Mouse (Mus musculus) midbrain, embryonic 13.5 days (tissue): ENCODE measurements around the gene Lmtk2. TPM values are rescaled to one million over a fixed set of nuclear protein-coding genes. Genes with fewer than 3 reads are reported as not detected.
A peak's percentile ranks its signal among the peaks of the same experiment; 100 is the strongest.

Experiments
- ATAC-seq: fragments of 200-750 bp; cut with Nextera tagmentation; 2 replicates; pipeline ENCODE4 v1.8.0; 2017; ENCODE audit warnings: mild to moderate bottlenecking, moderate TSS enrichment, moderate library complexity
- H3K27ac ChIP-seq: fragments of 300-500 bp; sonication (generic); 2 replicates; pipeline ENCODE4 v1.5.1; 2015; ENCODE audit warnings: inconsistent platforms, mild to moderate bottlenecking, moderate library complexity
- H3K27me3 ChIP-seq: fragments of 300-500 bp; sonication (generic); 2 replicates; pipeline ENCODE4 v1.6.1; 2015; ENCODE audit warnings: mild to moderate bottlenecking, inconsistent platforms
- H3K36me3 ChIP-seq: fragments of 300-500 bp; sonication (generic); 2 replicates; pipeline ENCODE4 v1.6.1; 2015; ENCODE audit warnings: mild to moderate bottlenecking, inconsistent platforms
- H3K4me1 ChIP-seq: fragments of 300-500 bp; sonication (generic); replicated peaks from 2 replicates; pipeline ENCODE4 v1.6.1; 2015; ENCODE audit warnings: inconsistent platforms
- H3K4me2 ChIP-seq: fragments of 300-500 bp; sonication (generic); replicated peaks from 2 replicates; pipeline ENCODE4 v1.6.1; 2015; ENCODE audit warnings: moderate library complexity, mild to moderate bottlenecking, inconsistent platforms
- H3K4me3 ChIP-seq: fragments of 300-500 bp; sonication (generic); replicated peaks from 2 replicates; pipeline ENCODE4 v1.5.1; 2015; ENCODE audit warnings: mild to moderate bottlenecking, inconsistent platforms
- H3K9ac ChIP-seq: fragments of 300-500 bp; sonication (generic); replicated peaks from 2 replicates; pipeline ENCODE4 v1.6.1; 2015; ENCODE audit warnings: mild to moderate bottlenecking, inconsistent platforms
- H3K9me3 ChIP-seq: fragments of 300-500 bp; sonication (generic); 2 replicates; pipeline ENCODE4 v1.6.1; 2016; ENCODE audit warnings: mild to moderate bottlenecking, inconsistent platforms
- WGBS: fragments of 180-500 bp; shearing (Covaris S2); methylation state at CpG from one replicate; pipeline ENCODE4 v1.1.7; 2015; 5-methylcytosine and 5-hydroxymethylcytosine counted together
- polyA plus RNA-seq: library from polyadenylated mRNA; unstranded; fragments of >200 nt; fragmentation: Nextera tagmentation; extraction: Ambion mirVana; gene quantifications from 2 replicates; pipeline ENCODE4 v1.2.1, GENCODE M21; 2015

Gene Lmtk2
- polyA plus RNA-seq, 1 experiment from 2014 or later, result 7.7 TPM

DNA sequence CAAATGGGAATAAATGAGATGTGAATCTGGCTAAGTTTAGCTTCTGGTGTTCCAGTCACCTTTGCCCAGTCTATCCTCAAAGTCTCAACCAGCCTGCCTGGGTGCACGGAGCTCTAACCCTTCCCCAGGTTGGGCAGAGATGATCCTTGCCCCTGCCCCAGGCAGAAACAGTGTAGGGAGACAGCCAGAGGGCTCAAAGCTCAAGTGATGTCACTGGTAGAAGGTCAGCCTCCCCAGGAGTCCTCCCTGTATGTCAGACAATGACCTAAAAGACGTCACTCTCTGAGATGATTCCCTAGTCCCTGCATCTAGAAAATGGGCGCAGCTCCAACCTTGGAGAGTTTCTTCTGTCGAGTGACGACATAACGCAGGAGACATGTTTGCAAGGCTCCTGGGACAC lies 14.5 kb upstream of the Lmtk2 start:
- Histone ChIP-seq H3K9me3 (no peaks in the 10 kb centered on the region), H3K4me1 (no peaks in the 10 kb centered on the region), H3K9ac (no peak overlapping the region), H3K27me3 (no peaks in the 10 kb centered on the region), H3K27ac (no peak overlapping the region), H3K36me3 (no peaks in the 10 kb centered on the region), H3K4me3 (no peak overlapping the region), H3K4me2 (no peak overlapping the region)
- no peak for ATAC-seq
- 79% methylated on average over 6 of the region's 6 CpGs for WGBS

DNA sequence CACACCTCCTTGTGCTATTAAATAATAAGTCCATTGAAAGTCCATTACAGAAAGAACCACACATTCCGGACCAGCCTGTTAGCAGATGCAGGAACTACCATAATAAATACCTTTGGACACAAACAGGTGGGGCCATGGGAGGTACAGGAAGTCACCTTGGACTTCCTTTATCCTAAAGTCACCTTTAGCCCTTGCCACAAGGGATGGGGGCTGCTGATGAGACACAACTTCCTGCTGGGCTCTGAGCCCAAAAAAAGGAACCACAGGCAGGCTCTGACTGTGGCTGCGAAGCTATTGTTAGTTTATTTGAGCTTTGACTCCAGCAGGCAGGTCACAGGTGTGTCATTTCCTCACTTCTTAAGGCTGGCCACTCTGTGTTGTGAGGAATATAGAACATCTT lies 13.7 kb upstream of the Lmtk2 start:
- no peak overlapping the region for H3K9ac ChIP-seq
- no peaks in the 10 kb centered on the region for H3K9me3 ChIP-seq
- H3K4me2 ChIP-seq, result no peak overlapping the region
- ATAC-seq, result no peak
- no peak overlapping the region for H3K27ac ChIP-seq
- no peaks in the 10 kb centered on the region for H3K36me3 ChIP-seq
- no peak overlapping the region for H3K4me3 ChIP-seq
- 72% methylated on average over 2 of the region's 2 CpGs for WGBS
- no peaks in the 10 kb centered on the region for H3K27me3 ChIP-seq
- no peaks in the 10 kb centered on the region for H3K4me1 ChIP-seq

DNA sequence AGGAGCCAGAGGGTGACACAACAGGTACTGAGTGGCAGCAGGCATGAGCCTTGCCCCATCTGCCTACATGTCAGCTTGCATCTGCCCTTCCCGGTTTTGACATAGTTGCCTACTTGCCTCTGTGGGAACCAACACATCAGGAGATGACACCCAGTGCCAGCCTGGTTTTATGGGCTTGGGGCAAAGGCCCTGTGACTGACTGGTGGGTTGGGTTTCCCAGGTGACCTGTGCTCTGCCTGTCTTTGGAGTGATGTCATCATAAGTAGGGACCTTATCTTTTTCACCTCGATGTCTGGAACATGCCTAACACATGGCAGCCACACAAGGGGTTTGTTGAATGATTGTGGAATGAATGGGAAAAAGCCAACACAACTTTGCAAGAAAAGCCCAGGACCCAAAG lies 11.9 kb upstream of the Lmtk2 start:
- H3K27ac ChIP-seq, result no peak overlapping the region
- no peaks in the 10 kb centered on the region for H3K27me3 ChIP-seq
- no peak overlapping the region for H3K9ac ChIP-seq
- no peaks in the 10 kb centered on the region for H3K9me3 ChIP-seq
- H3K4me2 ChIP-seq, result no peak overlapping the region
- WGBS, result 96% methylated on average over 2 of the region's 2 CpGs
- no peaks in the 10 kb centered on the region for H3K36me3 ChIP-seq
- ATAC-seq, result no peak
- no peaks in the 10 kb centered on the region for H3K4me1 ChIP-seq
- H3K4me3 ChIP-seq, result no peak overlapping the region

DNA sequence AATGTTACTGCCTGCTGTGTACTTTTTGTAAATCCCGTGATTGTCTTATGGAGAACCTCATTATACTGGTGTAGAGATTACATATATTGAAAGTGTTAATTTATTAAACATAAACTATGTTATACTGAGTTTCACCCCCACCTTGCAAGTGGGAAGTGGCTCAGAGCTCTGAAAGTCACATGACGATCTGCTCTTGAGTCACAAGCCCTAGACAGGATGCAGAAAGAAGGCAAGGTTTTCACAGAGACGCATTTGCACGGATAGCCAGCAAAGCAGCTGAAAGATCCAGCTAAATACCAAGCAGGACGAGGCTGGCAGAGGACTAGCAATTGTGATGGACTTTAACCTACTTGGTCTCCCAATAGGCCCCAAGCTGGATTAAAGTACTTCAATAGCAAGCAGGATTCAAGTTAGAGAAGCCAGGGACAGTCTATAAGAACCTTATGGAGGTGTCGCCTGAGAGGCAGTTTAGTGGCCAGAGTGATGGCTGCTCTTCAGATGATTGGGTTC lies 4.7 kb upstream of the Lmtk2 start:
- H3K27ac ChIP-seq, result no peak overlapping the region
- 81% methylated on average over 6 of the region's 6 CpGs for WGBS
- H3K9me3 ChIP-seq, result no peaks in the 10 kb centered on the region
- H3K9ac ChIP-seq, result no peak overlapping the region
- H3K4me3 ChIP-seq, result no peak overlapping the region
- peaks cover 4% of the 10 kb centered on the region; the same call in 1 of the 2 replicates for H3K4me1 ChIP-seq
- no peak for ATAC-seq
- H3K36me3 ChIP-seq, result no peaks in the 10 kb centered on the region
- H3K27me3 ChIP-seq, result no peaks in the 10 kb centered on the region
- H3K4me2 ChIP-seq, result no peak overlapping the region

DNA sequence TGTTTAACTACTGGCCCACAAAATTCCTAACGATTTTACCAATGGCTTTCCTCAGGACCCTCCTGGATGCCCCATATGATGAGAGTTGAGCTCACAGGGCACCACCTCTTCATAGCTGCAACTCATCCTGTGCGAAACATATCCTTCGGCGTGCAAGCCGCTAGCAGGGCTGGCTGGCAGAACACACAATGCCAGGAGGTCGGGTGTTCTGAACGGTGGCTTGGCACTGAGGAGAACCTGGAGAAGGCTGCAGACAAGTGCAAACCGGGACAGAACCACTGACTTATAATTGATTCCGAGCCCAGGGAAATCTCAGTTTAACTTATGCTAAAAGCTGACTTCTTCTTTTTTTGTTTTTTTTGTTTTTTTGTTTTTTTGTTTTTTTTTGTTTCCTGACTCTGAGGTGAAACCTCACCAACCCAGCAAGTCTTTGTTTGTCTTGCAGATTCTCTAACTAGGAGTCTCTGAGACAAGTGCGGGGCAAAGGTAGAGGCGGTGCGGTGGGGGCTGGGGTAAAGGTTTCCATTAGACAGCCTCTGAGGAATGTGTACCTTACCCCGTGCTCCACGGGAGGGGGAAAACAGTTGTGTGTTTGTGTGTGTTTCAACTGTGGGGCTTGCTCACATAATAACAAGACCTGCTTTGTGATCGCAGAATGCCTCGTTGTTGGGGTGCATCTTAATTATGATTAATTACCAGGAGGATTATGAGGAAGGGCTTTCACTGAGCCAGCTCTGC lies 2.2 kb upstream of the Lmtk2 start:
- no peaks in the 10 kb centered on the region for H3K36me3 ChIP-seq
- WGBS, result 65% methylated on average over 16 of the region's 16 CpGs
- no peak for ATAC-seq
- H3K9me3 ChIP-seq, result no peaks in the 10 kb centered on the region
- peaks cover 18% of the 10 kb centered on the region for H3K4me1 ChIP-seq
- H3K4me3 ChIP-seq, result no peak overlapping the region
- no peak overlapping the region for H3K27ac ChIP-seq
- H3K9ac ChIP-seq, result no peak overlapping the region
- no peaks in the 10 kb centered on the region for H3K27me3 ChIP-seq
- no peak overlapping the region for H3K4me2 ChIP-seq

DNA sequence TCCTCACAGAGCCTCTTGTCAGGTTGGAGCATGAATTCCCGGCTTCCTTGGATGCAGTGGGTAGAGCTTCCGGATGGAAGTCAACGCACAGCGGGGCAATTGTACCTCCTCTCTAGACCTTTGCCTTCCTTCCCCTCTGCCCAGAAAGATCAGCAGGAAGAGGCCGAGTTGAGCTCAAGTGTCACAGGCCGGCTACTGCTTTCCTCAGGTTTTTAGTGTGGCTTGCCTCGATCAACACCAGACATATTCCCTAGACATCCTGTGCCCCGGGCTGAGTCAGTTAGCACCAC lies 1.7 kb upstream of the Lmtk2 start:
- no peak for ATAC-seq
- Histone ChIP-seq H3K36me3 (no peaks in the 10 kb centered on the region), H3K27ac (no peak overlapping the region), H3K4me3 (no peak overlapping the region), H3K9me3 (no peaks in the 10 kb centered on the region), H3K4me1 (peaks cover 23% of the 10 kb centered on the region), H3K4me2 (no peak overlapping the region), H3K27me3 (no peaks in the 10 kb centered on the region), H3K9ac (no peak overlapping the region)
- 44% methylated on average over 8 of the region's 8 CpGs for WGBS

DNA sequence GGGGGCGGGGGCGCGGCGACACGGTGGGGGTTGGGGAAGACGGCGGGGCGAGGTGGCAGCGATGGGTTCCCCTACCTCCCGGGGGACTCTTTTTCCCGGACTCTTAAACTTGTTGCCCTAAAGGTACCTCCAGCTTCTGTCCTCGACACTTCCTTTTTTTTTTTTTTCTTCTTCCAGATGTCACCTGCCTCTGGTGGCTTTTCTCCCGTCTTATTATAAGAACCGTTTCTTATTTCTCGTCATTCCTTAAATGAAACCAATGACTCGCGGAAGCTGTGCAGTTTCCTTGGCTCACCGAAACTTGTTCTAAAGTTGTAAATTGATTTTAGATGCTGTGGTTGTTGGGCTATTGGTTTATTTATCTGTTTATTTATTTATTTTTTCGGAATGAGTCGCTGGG lies 712 bp downstream of the Lmtk2 start:
- H3K36me3 ChIP-seq, result no peaks in the 10 kb centered on the region
- H3K27ac ChIP-seq, result peak overlapping the region; percentile 95
- H3K4me2 ChIP-seq, result peak overlapping the region; percentile 67
- peak overlapping the region; percentile 99 for H3K4me3 ChIP-seq
- ATAC-seq, result no peak
- H3K27me3 ChIP-seq, result no peaks in the 10 kb centered on the region
- no peaks in the 10 kb centered on the region for H3K9me3 ChIP-seq
- H3K9ac ChIP-seq, result peak overlapping the region; percentile 95
- WGBS, result 4% methylated on average over 15 of the region's 20 CpGs
- H3K4me1 ChIP-seq, result peaks cover 24% of the 10 kb centered on the region

DNA sequence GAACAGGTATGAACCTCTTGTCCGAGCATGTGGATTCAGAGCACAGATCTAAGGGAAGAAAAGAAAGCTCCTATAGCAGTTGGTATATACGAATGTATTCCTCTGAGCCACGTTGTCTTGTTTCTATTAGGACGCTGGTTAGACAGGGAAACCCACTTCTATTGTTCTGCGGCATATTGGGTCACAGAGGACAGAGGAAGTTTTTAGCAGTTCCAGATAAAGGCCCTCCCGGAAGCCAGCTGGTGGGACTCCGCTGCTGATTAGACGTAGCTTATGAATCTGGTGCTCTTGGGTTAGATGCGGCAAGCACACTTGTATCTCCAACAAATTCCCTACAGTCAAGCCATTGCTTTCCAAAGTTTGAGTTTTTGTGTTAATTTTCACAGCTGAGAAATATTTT lies 4.8 kb downstream of the Lmtk2 start:
- H3K4me1 ChIP-seq, result peaks cover 20% of the 10 kb centered on the region
- H3K4me3 ChIP-seq, result no peak overlapping the region
- no peaks in the 10 kb centered on the region for H3K27me3 ChIP-seq
- no peak overlapping the region for H3K9ac ChIP-seq
- no peak for ATAC-seq
- no peak overlapping the region for H3K4me2 ChIP-seq
- no peaks in the 10 kb centered on the region for H3K36me3 ChIP-seq
- no peaks in the 10 kb centered on the region for H3K9me3 ChIP-seq
- no peak overlapping the region for H3K27ac ChIP-seq
- 77% methylated on average over 9 of the region's 9 CpGs for WGBS

DNA sequence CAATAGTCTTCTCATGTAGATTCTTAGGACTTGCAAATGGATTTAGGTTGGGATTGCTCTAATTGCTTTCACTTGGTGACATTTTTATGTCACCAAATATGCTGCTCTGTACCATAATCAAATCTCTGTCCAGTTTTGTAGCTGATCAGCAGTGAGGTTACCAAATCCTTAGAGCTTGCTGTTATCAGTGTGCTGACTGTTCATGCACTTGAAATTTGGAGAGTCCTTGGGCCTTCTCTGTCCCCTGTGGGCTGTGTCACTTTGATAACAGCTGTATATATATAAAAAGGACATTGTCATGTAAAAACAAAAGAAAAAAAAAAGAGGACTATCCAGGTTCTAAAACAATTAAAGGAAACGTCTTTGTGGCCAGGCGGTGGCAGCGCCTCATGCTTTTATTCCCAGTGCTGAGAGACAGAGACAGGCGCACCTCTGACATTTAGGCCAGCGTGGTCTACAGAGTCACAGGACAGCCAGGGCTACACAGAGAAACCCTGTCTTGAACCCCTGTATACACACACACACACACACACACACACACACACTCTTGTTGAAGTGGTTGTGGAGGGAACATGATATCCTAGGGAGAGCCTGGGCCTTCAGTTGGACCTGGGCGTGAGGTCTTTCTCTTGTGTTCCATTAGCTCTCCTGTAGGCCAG lies 5.4 kb downstream of the Lmtk2 start:
- Histone ChIP-seq H3K4me2 (no peak overlapping the region), H3K4me1 (peaks cover 20% of the 10 kb centered on the region), H3K4me3 (no peak overlapping the region), H3K36me3 (no peaks in the 10 kb centered on the region), H3K9me3 (no peaks in the 10 kb centered on the region), H3K27ac (no peak overlapping the region), H3K27me3 (no peaks in the 10 kb centered on the region), H3K9ac (no peak overlapping the region)
- ATAC-seq, result no peak
- 76% methylated on average over 6 of the region's 6 CpGs for WGBS

DNA sequence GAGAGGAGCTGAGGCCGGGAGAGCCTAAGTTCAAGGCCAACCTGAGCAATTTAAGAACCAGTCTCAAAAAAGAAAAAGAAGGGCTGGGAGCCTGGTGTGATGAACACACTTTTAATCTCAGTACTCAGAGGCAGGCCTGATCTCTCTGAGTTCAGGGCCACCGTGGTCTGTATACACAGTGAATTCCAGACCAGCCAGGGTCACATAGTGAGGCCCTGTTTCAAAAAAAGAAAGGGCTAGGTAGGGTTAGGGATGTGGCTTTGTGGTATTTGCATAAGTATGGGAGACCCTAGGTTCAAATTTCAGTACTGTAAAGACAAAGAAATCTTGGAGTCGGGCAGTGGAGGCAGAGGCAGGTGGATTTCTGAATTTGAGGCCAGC lies 5.9 kb downstream of the Lmtk2 start:
- Histone ChIP-seq H3K9me3 (no peaks in the 10 kb centered on the region), H3K27ac (no peak overlapping the region), H3K36me3 (no peaks in the 10 kb centered on the region), H3K9ac (no peak overlapping the region), H3K4me1 (peaks cover 19% of the 10 kb centered on the region), H3K4me3 (no peak overlapping the region), H3K27me3 (no peaks in the 10 kb centered on the region), H3K4me2 (no peak overlapping the region)
- ATAC-seq, result no peak
- 83% methylated on average over 3 of the region's 3 CpGs for WGBS

DNA sequence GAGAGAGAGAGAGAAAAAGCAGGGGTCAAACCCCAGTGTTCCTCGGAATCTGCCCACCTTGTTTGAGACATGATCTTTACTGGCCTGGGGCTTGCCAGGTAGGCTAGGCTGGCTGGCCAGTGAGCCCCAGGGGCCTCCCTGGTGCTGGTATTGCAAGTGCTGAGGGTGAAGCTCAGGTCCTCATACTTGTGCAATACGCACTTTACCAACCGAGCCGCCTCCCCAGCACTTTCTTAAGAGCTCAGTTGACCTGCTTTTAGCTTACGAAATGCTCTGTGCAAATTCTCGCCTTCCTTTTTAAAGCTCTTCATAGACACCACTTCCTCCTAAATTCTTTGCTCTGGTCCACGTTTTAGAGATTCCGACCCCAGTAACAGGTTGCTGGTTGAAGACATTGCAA lies 9.0 kb downstream of the Lmtk2 start:
- H3K4me2 ChIP-seq, result no peak overlapping the region
- H3K9ac ChIP-seq, result no peak overlapping the region
- no peak for ATAC-seq
- H3K36me3 ChIP-seq, result no peaks in the 10 kb centered on the region
- H3K27ac ChIP-seq, result no peak overlapping the region
- peaks cover 14% of the 10 kb centered on the region for H3K4me1 ChIP-seq
- H3K4me3 ChIP-seq, result no peak overlapping the region
- WGBS, result 94% methylated on average over 8 of the region's 8 CpGs
- no peaks in the 10 kb centered on the region for H3K9me3 ChIP-seq
- no peaks in the 10 kb centered on the region for H3K27me3 ChIP-seq

DNA sequence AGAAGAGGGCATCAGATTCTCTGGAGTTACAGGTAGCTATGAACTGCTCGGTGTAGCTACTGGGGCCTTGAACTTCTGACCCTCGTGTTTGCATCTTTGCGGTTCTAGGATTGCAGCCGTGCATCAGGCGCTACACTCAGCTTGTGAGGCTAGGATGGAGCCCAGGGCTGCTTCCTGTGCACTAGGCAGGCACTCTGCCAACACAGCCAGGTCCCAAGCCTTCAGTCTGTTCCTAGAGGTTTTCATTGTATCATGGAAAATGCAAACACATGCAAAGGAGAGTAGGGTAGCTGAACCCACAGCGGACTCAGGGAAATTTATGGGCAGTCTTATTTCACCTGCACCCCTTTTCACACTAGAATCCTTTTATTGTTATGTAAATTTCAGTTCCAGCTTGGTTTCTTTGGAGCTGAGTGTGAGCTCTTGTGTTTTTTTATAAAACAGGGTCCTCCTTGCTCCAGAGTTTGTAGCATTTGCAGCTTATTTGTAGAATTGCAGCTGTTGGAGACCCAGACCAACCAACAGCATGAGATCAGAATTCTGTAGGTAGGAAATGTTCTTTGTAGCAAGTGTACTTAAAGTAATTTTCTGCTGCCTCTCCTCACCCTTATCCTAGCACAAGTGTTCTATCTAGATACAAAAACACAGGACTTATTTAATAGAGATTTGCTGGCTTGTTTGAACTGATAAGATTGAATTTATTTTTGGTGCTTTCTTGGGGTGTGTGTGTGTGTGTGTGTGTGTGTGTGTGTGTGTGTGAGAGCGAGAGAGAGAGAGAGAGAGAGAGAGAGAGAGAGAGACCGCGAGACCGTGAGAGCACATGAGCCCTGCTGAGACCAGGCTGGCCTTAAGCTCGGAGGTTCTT lies 12.6 kb downstream of the Lmtk2 start:
- H3K4me2 ChIP-seq, result no peak overlapping the region
- no peak overlapping the region for H3K4me3 ChIP-seq
- H3K9ac ChIP-seq, result 0 out of 2 replicates have a peak overlapping the region, but pooled peaks have one; percentile 25
- H3K36me3 ChIP-seq, result no peaks in the 10 kb centered on the region
- no peaks in the 10 kb centered on the region for H3K9me3 ChIP-seq
- peaks cover 16% of the 10 kb centered on the region for H3K4me1 ChIP-seq
- WGBS, result 70% methylated on average over 11 of the region's 11 CpGs
- ATAC-seq, result no peak
- H3K27ac ChIP-seq, result 0 out of 2 replicates have a peak overlapping the region, but pooled peaks have one; percentile 30
- no peaks in the 10 kb centered on the region for H3K27me3 ChIP-seq
